Mouse (Mus musculus): Measurements from ENCODE around the gene Rbm25.

Gene Rbm25

DNA sequence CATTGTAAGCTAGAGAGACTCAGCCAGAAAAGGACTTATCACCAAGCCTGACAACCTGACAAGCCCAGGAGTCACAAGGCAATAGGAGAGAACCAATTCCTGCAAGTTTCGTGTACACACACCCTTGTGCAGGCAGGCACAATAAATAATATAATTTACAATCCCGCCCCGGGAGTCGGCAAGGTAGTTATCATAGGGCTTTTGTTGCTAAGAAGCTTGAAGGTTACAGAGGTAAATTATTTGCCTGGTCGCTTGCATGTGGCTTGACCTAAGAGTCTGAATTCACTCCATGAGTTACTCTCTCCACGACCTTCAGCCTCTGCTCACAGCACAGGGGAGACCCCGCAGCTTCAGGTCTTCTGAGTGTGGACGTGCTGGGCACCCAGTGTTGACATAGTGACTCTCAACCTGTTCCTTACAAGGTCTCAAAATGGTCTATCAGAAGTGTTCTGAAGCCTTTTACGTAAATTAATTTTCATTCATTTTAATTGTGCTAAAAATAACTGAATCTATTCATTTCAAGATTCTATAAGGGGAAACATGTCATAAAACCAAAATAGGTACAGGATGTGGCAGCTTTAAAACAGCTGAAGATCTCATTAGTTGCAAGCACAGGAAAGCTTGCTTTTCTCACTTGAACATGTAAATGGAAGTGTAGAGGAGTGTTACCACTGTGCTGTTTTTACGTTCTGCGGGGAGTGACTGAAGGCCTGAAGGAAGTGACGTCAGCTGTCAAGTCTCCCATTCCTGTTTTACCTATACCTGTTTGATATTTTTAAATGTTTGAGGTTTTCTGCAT lies 95.7 kb downstream of the Rbm25 start:
- DNase-seq (ENCODE audit: low read depth, low spot score), result no peak

DNA sequence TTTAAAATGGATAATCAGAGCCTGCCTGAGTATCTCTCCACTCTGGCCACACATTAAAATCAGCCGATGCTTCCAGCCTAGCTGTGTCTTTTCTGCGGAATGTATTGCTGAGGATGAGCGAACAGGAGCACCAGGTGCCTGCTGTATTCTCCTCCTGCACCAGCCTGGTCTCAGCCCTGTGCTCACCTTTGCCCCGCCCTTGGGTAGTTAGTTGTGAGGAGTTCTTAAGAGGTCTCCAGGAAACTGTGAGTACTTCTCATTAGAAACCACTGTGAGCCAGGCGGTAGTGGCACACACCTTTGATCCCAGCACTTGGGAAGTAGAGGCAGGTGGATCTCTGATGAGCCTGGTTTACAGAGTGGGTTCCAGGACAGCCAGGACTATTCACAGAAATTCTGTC lies 101.2 kb downstream of the Rbm25 start:
- DNase-seq (ENCODE audit: low read depth, low spot score), result no peak

Data from R1 (cell line).